Mouse (Mus musculus) forebrain, embryonic 13.5 days (tissue): Measurements from ENCODE around the gene Gm20517. TPM values are rescaled to one million over a fixed set of nuclear protein-coding genes. Genes with fewer than 3 reads are reported as not detected.

Source experiments
- polyA plus RNA-seq: library from polyadenylated mRNA; unstranded; fragments of >200 nt; fragmentation: Nextera tagmentation; extraction: Ambion mirVana; gene quantifications from 2 replicates; pipeline ENCODE4 v1.2.1, GENCODE M21; 2015

Gm20517 gene
- polyA plus RNA-seq, 1 experiment from 2014 or later, result 1.7 TPM

Other genes with a start within 250 kb of the Gm20517 start
- 74.0 and 78.7 TPM in 2 replicates for gene Mrps10, start 242.7 kb upstream of the Gm20517 start, polyA plus RNA-seq
- 0.20 and 0.36 TPM in 2 replicates for gene Guca1b, start 226.2 kb upstream of the Gm20517 start, polyA plus RNA-seq
- gene Guca1a, start 211.0 kb upstream of the Gm20517 start, polyA plus RNA-seq, result 0.26 and 0.28 TPM in 2 replicates
- 0.13 and 0.16 TPM in 2 replicates for gene AI661453, start 175.0 kb upstream of the Gm20517 start, polyA plus RNA-seq
- gene 1700001C19Rik, start 174.2 kb upstream of the Gm20517 start, polyA plus RNA-seq, result 0.28 and 0.42 TPM in 2 replicates
- 26.5 and 31.0 TPM in 2 replicates for gene Taf8, start 109.3 kb upstream of the Gm20517 start, polyA plus RNA-seq
- gene Ccnd3, start 106.5 kb upstream of the Gm20517 start, polyA plus RNA-seq, result 67.6 and 75.8 TPM in 2 replicates
- 29.7 and 33.2 TPM in 2 replicates for gene Bysl, start 97 bp upstream of the Gm20517 start, polyA plus RNA-seq
- gene Med20, start within 50 bp of the Gm20517 start, polyA plus RNA-seq, result 42.6 and 45.2 TPM in 2 replicates
- 10.2 and 11.2 TPM in 2 replicates for gene Usp49, start 19.1 kb downstream of the Gm20517 start, polyA plus RNA-seq
- 295 and 350 TPM in 2 replicates for gene Tomm6, start 76.8 kb downstream of the Gm20517 start, polyA plus RNA-seq
- gene Frs3, start 77.4 kb downstream of the Gm20517 start, polyA plus RNA-seq, result 11.6 and 11.8 TPM in 2 replicates
- 0.21 and 0.54 TPM in 2 replicates for gene Gm21981, start 82.9 kb downstream of the Gm20517 start, polyA plus RNA-seq
- gene Prickle4, start 83.1 kb downstream of the Gm20517 start, polyA plus RNA-seq, result not detected in 2 replicates
- not detected in 2 replicates for gene Pgc, start 115.3 kb downstream of the Gm20517 start, polyA plus RNA-seq
- 1.5 and 1.7 TPM in 2 replicates for gene Tfeb, start 125.4 kb downstream of the Gm20517 start, polyA plus RNA-seq
- 2.6 and 3.1 TPM in 2 replicates for gene Mdfi, start 223.1 kb downstream of the Gm20517 start, polyA plus RNA-seq